ENCODE assay signal across 13 mouse cellular contexts in the genomic region with DNA sequence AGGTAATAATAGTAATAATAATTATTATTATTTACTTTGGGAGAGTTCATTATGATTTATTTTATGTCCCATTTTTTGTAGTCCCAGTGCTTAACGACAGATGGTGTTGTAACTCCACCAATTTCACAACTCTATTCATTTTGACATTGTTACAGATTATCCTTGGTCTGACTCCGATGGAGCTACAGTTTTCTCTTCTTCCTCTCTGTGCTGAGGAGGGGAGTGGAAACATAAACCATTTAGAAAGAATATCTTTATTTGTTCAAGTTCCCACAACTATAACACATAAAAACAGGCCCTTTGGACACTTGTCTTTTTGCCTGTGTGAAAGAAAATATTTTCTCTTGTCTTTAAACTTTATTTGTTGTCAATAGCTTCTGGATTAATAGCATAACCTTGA. TPM values are rescaled to one million over a fixed set of nuclear protein-coding genes. Genes with fewer than 3 reads are reported as not detected.
DNase-seq lines count a peak whose midpoint lies in the region; ATAC-seq and TF ChIP-seq lines count a peak whose summit lies in the region.
"Had no signal": no experiment of that assay in that cellular context is flagged by ENCODE, and none has a peak within 500 bp of the region (broad histone marks: within the 10 kb centered on the region; RNA-seq: fewer than 3 reads in every experiment).

No protein-coding gene starts in this region.

- H3K4me2 ChIP-seq in embryonic facial prominence, embryonic 11.5 days (ENCODE audit: low read depth, low read length), result no peak overlapping the region
- H3K4me2 ChIP-seq in kidney, postnatal 0 days (ENCODE audit: low read length), result no peak overlapping the region
- H3K4me2 ChIP-seq in lung, postnatal 0 days (replicated peaks; ENCODE audit: low read depth, low read length), result no peak overlapping the region

- H3K36me3 ChIP-seq in embryonic facial prominence, embryonic 11.5 days (replicated peaks; ENCODE audit: control insufficient read depth, insufficient read depth, low read depth, low read length), result no peaks in the 10 kb centered on the region
- H3K36me3 ChIP-seq in embryonic facial prominence, embryonic 10.5 days (replicated peaks), result no peaks in the 10 kb centered on the region
- H3K36me3 ChIP-seq in kidney, postnatal 0 days (ENCODE audit: insufficient read depth, low read length), result no peaks in the 10 kb centered on the region
- no peaks in the 10 kb centered on the region for H3K36me3 ChIP-seq in lung, postnatal 0 days (ENCODE audit: insufficient read depth, low read length)
- H3K36me3 ChIP-seq: embryonic facial prominence, embryonic 15.5 days had no signal

- peaks cover 2% of the 10 kb centered on the region; the same call in 1 of the 2 replicates for H3K4me1 ChIP-seq in embryonic facial prominence, embryonic 11.5 days (ENCODE audit: control insufficient read depth, insufficient read depth, low read length)
- H3K4me1 ChIP-seq in embryonic facial prominence, embryonic 10.5 days, result peaks cover 36% of the 10 kb centered on the region
- peaks cover 5% of the 10 kb centered on the region; the same call in 1 of the 2 replicates for H3K4me1 ChIP-seq in kidney, postnatal 0 days (replicated peaks; ENCODE audit: insufficient read depth, low read length)
- peaks cover 6% of the 10 kb centered on the region; the same call in 1 of the 2 replicates for H3K4me1 ChIP-seq in lung, postnatal 0 days (ENCODE audit: insufficient read depth, low read depth, low read length)

- DNase-seq in embryonic facial prominence, embryonic 11.5 days (ENCODE audit: low spot score), result peak; percentile 45
- DNase-seq in embryonic facial prominence, embryonic 10.5 days (ENCODE audit: low spot score), result no peak
- peak; percentile 61 for DNase-seq in kidney, postnatal 0 days (ENCODE audit: low spot score)
- no peak for DNase-seq in kidney, postnatal 25 days
- DNase-seq in brain, adult 2 months (ENCODE audit: low read depth, low spot score), result peak; percentile 31
- DNase-seq in lung, postnatal 0 days (ENCODE audit: low spot score), result peak; percentile 72
- no peak for DNase-seq in adrenal gland, postnatal 25 days
- DNase-seq: B cell, adult 2 months; kidney, postnatal 14 days; spleen, adult 18-20 months had no signal

- H3K9me3 ChIP-seq in embryonic facial prominence, embryonic 11.5 days (replicated peaks; ENCODE audit: control insufficient read depth, low read length), result no peaks in the 10 kb centered on the region
- no peaks in the 10 kb centered on the region for H3K9me3 ChIP-seq in embryonic facial prominence, embryonic 10.5 days
- H3K9me3 ChIP-seq in kidney, postnatal 0 days (replicated peaks; ENCODE audit: low read length), result no peaks in the 10 kb centered on the region
- no peaks in the 10 kb centered on the region for H3K9me3 ChIP-seq in lung, postnatal 0 days (ENCODE audit: low read length)
- H3K9me3 ChIP-seq: embryonic facial prominence, embryonic 15.5 days had no signal

- H3K9ac ChIP-seq in embryonic facial prominence, embryonic 11.5 days (replicated peaks; ENCODE audit: low read length), result no peak overlapping the region
- no peak overlapping the region for H3K9ac ChIP-seq in kidney, postnatal 0 days (ENCODE audit: low read depth, low read length)
- no peak overlapping the region for H3K9ac ChIP-seq in lung, postnatal 0 days (replicated peaks; ENCODE audit: low read depth)
- H3K9ac ChIP-seq: embryonic facial prominence, embryonic 15.5 days had no signal

- 1% methylated on average over 2 of the region's 2 CpGs for WGBS in embryonic facial prominence, embryonic 11.5 days
- 1% methylated on average over 2 of the region's 2 CpGs for WGBS in embryonic facial prominence, embryonic 10.5 days
- WGBS in kidney, postnatal 0 days, result 4% methylated on average over 2 of the region's 2 CpGs
- WGBS in lung, postnatal 0 days, result 0% methylated on average over 2 of the region's 2 CpGs

- no peak for ATAC-seq in embryonic facial prominence, embryonic 11.5 days (replicated peaks; ENCODE audit: insufficient number of reproducible peaks, low FRiP score, low TSS enrichment, low read depth)
- no peak for ATAC-seq in kidney, postnatal 0 days (replicated peaks; ENCODE audit: low FRiP score, low read depth)
- ATAC-seq in lung, postnatal 0 days, result no peak
- no peak for ATAC-seq in megakaryocyte-erythroid progenitor cell, adult 5-6 weeks (replicated peaks; ENCODE audit: low FRiP score, low TSS enrichment, poor library complexity, severe bottlenecking)

- no peak for TF ChIP-seq EP300 in lung, postnatal 0 days (IDR thresholded peaks at IDR 0.05)

- H3K4me3 ChIP-seq in embryonic facial prominence, embryonic 11.5 days (ENCODE audit: low read depth, low read length), result no peak overlapping the region
- H3K4me3 ChIP-seq in embryonic facial prominence, embryonic 10.5 days, result no peak overlapping the region
- no peak overlapping the region for H3K4me3 ChIP-seq in kidney, postnatal 0 days (replicated peaks; ENCODE audit: low read depth, low read length)
- H3K4me3 ChIP-seq in lung, postnatal 0 days (ENCODE audit: low read depth, low read length), result no peak overlapping the region
- H3K4me3 ChIP-seq: embryonic facial prominence, embryonic 15.5 days; myocyte had no signal

- no peak overlapping the region for H3K27ac ChIP-seq in embryonic facial prominence, embryonic 11.5 days (replicated peaks; ENCODE audit: low read depth, low read length)
- H3K27ac ChIP-seq in embryonic facial prominence, embryonic 10.5 days (replicated peaks), result no peak overlapping the region
- H3K27ac ChIP-seq in kidney, postnatal 0 days, result no peak overlapping the region
- no peak overlapping the region for H3K27ac ChIP-seq in lung, postnatal 0 days (ENCODE audit: low read length)
- H3K27ac ChIP-seq: embryonic facial prominence, embryonic 15.5 days had no signal

- peak; percentile 66 for TF ChIP-seq CTCF in kidney, postnatal 0 days (IDR thresholded peaks at IDR 0.05; ENCODE audit: low read depth)
- TF ChIP-seq CTCF in lung, postnatal 0 days (IDR thresholded peaks at IDR 0.05), result peak; percentile 69

- no peaks in the 10 kb centered on the region for H3K27me3 ChIP-seq in embryonic facial prominence, embryonic 11.5 days (ENCODE audit: control insufficient read depth, insufficient read depth, low read length)
- H3K27me3 ChIP-seq in embryonic facial prominence, embryonic 10.5 days (replicated peaks; ENCODE audit: low read depth, poor library complexity, severe bottlenecking), result no peaks in the 10 kb centered on the region
- peaks cover 26% of the 10 kb centered on the region for H3K27me3 ChIP-seq in kidney, postnatal 0 days (ENCODE audit: insufficient read depth, low read length)
- H3K27me3 ChIP-seq in lung, postnatal 0 days (replicated peaks; ENCODE audit: insufficient read depth, low read length), result no peaks in the 10 kb centered on the region

RNA-seq across cellular contexts. Expression of gene Foxp2, which starts 4.1 kb away (rescaled TPM):
- polyA plus RNA-seq in embryonic facial prominence, embryonic 11.5 days (2014; fragmentation: Nextera tagmentation; extraction: Ambion mirVana), result 46.2 and 50.1 TPM in 2 replicates
- polyA plus RNA-seq in embryonic facial prominence, embryonic 10.5 days (2016; fragmentation: Nextera tagmentation; extraction: Ambion mirVana), result 37.1 and 48.3 TPM in 2 replicates
- polyA plus RNA-seq in kidney, postnatal 0 days (2015; fragmentation: Nextera tagmentation; extraction: Ambion mirVana), result 2.4 and 2.5 TPM in 2 replicates
- 9.8 and 12.4 TPM in 2 replicates for polyA plus RNA-seq in lung, postnatal 0 days (2015; fragmentation: Nextera tagmentation; extraction: Ambion mirVana)
- not detected in 2 replicates for total RNA-seq in megakaryocyte-erythroid progenitor cell, adult 5-6 weeks (2014; fragmentation: Nextera tagmentation)
- total RNA-seq in megakaryocyte-erythroid progenitor cell, adult 5-6 weeks (2017), result not detected in 2 replicates
- total RNA-seq in adrenal gland, postnatal 25 days (2021), result 4.5 and 6.5 TPM in 2 replicates
- polyA plus RNA-seq: myocyte had no signal

Comparison
In these comparisons a context has a peak if more than half of its experiments do, and no peak if none do; other contexts are left out.
1. DNase-seq: peak in embryonic facial prominence, embryonic 11.5 days (single experiment), kidney, postnatal 0 days (single experiment), brain, adult 2 months (single experiment) and lung, postnatal 0 days (single experiment); none in embryonic facial prominence, embryonic 10.5 days (single experiment), kidney, postnatal 25 days (0 of 2) and adrenal gland, postnatal 25 days (single experiment).